Mouse (Mus musculus) lung, postnatal 0 days (tissue): Measurements from ENCODE around the gene Peg12.

Source experiments
- CTCF ChIP-seq: IDR thresholded peaks from 2 replicates; pipeline ENCODE4 v1.5.1; 2016; ENCODE audit warnings: antibody characterized with exemption, mild to moderate bottlenecking
- EP300 ChIP-seq: IDR thresholded peaks from 2 replicates; pipeline ENCODE4 v1.6.1; 2016; ENCODE audit warnings: antibody characterized with exemption, mild to moderate bottlenecking, control low read depth

DNA sequence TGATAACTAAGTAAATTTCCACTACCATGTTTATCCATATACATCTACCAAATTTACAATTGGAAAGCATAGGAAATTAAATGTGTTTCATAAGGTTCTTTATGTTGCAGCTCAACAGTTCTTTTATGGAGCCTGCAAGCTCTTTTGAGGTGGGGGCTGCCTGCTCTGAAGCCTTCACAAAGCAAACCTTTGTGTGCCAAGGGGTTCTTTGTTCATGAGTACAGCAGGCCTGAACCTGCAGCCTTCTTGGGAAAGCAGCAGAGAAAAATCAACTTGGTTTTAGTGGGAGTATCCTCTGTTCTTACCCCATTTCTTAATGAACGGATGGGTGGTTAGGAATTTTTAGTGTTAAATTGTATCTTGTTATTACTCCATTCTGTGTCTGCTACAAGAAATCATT lies 49.1 kb downstream of the Peg12 start:
- TF ChIP-seq EP300 = no peak
- no peak for TF ChIP-seq CTCF
